Mouse (Mus musculus) C2C12 (cell line): ENCODE measurements around the gene Nde1. TPM values are rescaled to one million over a fixed set of nuclear protein-coding genes. Genes with fewer than 3 reads are reported as not detected.
"Not testable (repeated sequence)": the region's sequence is repeated elsewhere in the genome, so short reads cannot be mapped to it uniquely, and the experiment has no call there.

Experiments used
- H3K27me3 ChIP-seq: one replicate; pipeline ENCODE4 v1.6.1; 2011; ENCODE audit not compliant: control insufficient read depth, insufficient read depth, insufficient read length
- H3K36me3 ChIP-seq: one replicate; pipeline ENCODE4 v1.6.1; 2011; ENCODE audit not compliant: control insufficient read depth, insufficient read depth
- H3K4me3 ChIP-seq: one replicate; pipeline ENCODE4 v1.5.1; 2011; ENCODE audit warnings: mild to moderate bottlenecking, control low read depth; ENCODE audit not compliant: poor library complexity, insufficient read depth, severe bottlenecking
- H3K79me2 ChIP-seq: one replicate; pipeline ENCODE4 v1.6.1; 2011; ENCODE audit not compliant: control insufficient read depth, insufficient read depth
- H3K79me3 ChIP-seq: one replicate; pipeline ENCODE4 v1.6.1; 2011; ENCODE audit warnings: low read depth, control low read depth
- H3ac ChIP-seq: one replicate; pipeline ENCODE3; 2011; ENCODE audit warnings: low read depth; ENCODE audit not compliant: control insufficient read depth, insufficient read length
- CEBPB ChIP-seq: IDR thresholded peaks from one replicate; pipeline ENCODE4 v1.6.1; 2011; ENCODE audit warnings: low read depth, mild to moderate bottlenecking, control low read depth, moderate library complexity
- CTCF ChIP-seq: IDR thresholded peaks from one replicate; pipeline ENCODE4 v1.5.1; 2011; ENCODE audit not compliant: control insufficient read depth, insufficient read depth, insufficient read length
- FOSL1 ChIP-seq: IDR thresholded peaks from one replicate; pipeline ENCODE4 v1.8.0; 2011; ENCODE audit warnings: mild to moderate bottlenecking, low read length; ENCODE audit not compliant: poor library complexity, insufficient read depth, severe bottlenecking
- MAX ChIP-seq: IDR thresholded peaks from one replicate; pipeline ENCODE4 v1.6.1; 2011; ENCODE audit warnings: mild to moderate bottlenecking, control low read depth
- MYOD1 ChIP-seq: IDR thresholded peaks from one replicate; pipeline ENCODE4 v1.6.1; 2011; ENCODE audit warnings: low read depth; ENCODE audit not compliant: control insufficient read depth, insufficient read length
- MYOG ChIP-seq: IDR thresholded peaks from one replicate; pipeline ENCODE4 v1.6.1; 2011; ENCODE audit not compliant: control insufficient read depth, insufficient read length; ENCODE audit errors: extremely low read depth
- USF1 ChIP-seq: IDR thresholded peaks from one replicate; pipeline ENCODE4 v1.6.1; 2011; ENCODE audit warnings: low read depth, mild to moderate bottlenecking, control low read depth, moderate library complexity
- polyA plus RNA-seq: library from polyadenylated mRNA; unstranded; fragments of >200 nt; fragmentation: generic; extraction: Trizol; gene quantifications from one replicate; pipeline ENCODE4 v1.2.1, GENCODE M21; 2012; ENCODE audit warnings: missing spikeins

The Nde1 gene
- polyA plus RNA-seq, 1 experiment = 68.6 TPM

- TF ChIP-seq MYOG (no peak), CEBPB (no peak), MAX (no peak), CTCF (no peak), FOSL1 (no peak), MYOD1 (no peak), USF1 (no peak)
These were observed 28.1 kb upstream of the Nde1 start for GRCm38 (mm10) chr16:14135014-14135413.

GRCm38 (mm10) chr16:14137976-14138561 is 25.0 kb upstream of the Nde1 start:
- Histone ChIP-seq H3K79me2 (no peaks in the 10 kb centered on the region), H3ac (no peak overlapping the region), H3K27me3 (no peaks in the 10 kb centered on the region), H3K4me3 (no peak overlapping the region), H3K79me3 (no peaks in the 10 kb centered on the region), H3K36me3 (peaks cover 75% of the 10 kb centered on the region)
- TF ChIP-seq MYOD1 (no peak), CTCF (no peak), MAX (no peak), CEBPB (no peak), MYOG (no peak), USF1 (no peak), FOSL1 (no peak)

More at GRCm38 (mm10) chr16:14135014-14135413, 28.1 kb upstream of the Nde1 start:
- Histone ChIP-seq H3K27me3 (no peaks in the 10 kb centered on the region), H3K36me3 (peaks cover 73% of the 10 kb centered on the region), H3ac (no peak overlapping the region), H3K79me3 (no peaks in the 10 kb centered on the region), H3K4me3 (no peak overlapping the region), H3K79me2 (no peaks in the 10 kb centered on the region)

- H3K36me3 ChIP-seq = peaks cover 77% of the 10 kb centered on the region
- H3K27me3 ChIP-seq = no peaks in the 10 kb centered on the region
- H3ac ChIP-seq = no peak overlapping the region
- no peaks in the 10 kb centered on the region for H3K79me2 ChIP-seq
- H3K4me3 ChIP-seq = no peak overlapping the region
- TF ChIP-seq CEBPB (no peak), USF1 (no peak), MAX (no peak), MYOG (no peak), FOSL1 (no peak), MYOD1 (no peak), CTCF (no peak)
- H3K79me3 ChIP-seq = no peaks in the 10 kb centered on the region
These were observed 24.0 kb upstream of the Nde1 start for GRCm38 (mm10) chr16:14139106-14139505.

- Histone ChIP-seq H3K36me3 (peaks cover 78% of the 10 kb centered on the region), H3K79me2 (no peaks in the 10 kb centered on the region), H3K4me3 (no peak overlapping the region), H3K27me3 (no peaks in the 10 kb centered on the region), H3ac (no peak overlapping the region), H3K79me3 (no peaks in the 10 kb centered on the region)
- TF ChIP-seq MYOG = no peak
- no peak for TF ChIP-seq USF1
- TF ChIP-seq CTCF = no peak
- no peak for TF ChIP-seq MYOD1
- no peak for TF ChIP-seq FOSL1
- no peak for TF ChIP-seq CEBPB
- TF ChIP-seq MAX = no peak
These were observed 19.8 kb upstream of the Nde1 start for GRCm38 (mm10) chr16:14143298-14143697.

GRCm38 (mm10) chr16:14147712-14148111 is 15.4 kb upstream of the Nde1 start:
- Histone ChIP-seq H3K4me3 (no peak overlapping the region), H3K79me2 (no peaks in the 10 kb centered on the region), H3K79me3 (no peaks in the 10 kb centered on the region), H3K27me3 (no peaks in the 10 kb centered on the region), H3ac (no peak overlapping the region), H3K36me3 (peaks cover 63% of the 10 kb centered on the region)
- no peak for TF ChIP-seq MYOG
- TF ChIP-seq FOSL1 = no peak
- TF ChIP-seq MYOD1 = no peak
- TF ChIP-seq CEBPB = no peak
- TF ChIP-seq CTCF = no peak
- no peak for TF ChIP-seq MAX
- TF ChIP-seq USF1 = no peak

- TF ChIP-seq MAX = no peak
- TF ChIP-seq CEBPB = no peak
- no peak for TF ChIP-seq CTCF
- no peak for TF ChIP-seq MYOD1
- no peak for TF ChIP-seq MYOG
- no peak for TF ChIP-seq USF1
- Histone ChIP-seq H3ac (no peak overlapping the region), H3K27me3 (no peaks in the 10 kb centered on the region), H3K36me3 (peaks cover 40% of the 10 kb centered on the region), H3K79me3 (peaks cover 9% of the 10 kb centered on the region), H3K4me3 (no peak overlapping the region), H3K79me2 (peaks cover 24% of the 10 kb centered on the region)
These were observed 11.4 kb upstream of the Nde1 start for GRCm38 (mm10) chr16:14151718-14152117.

- H3K79me2 ChIP-seq = peaks cover 46% of the 10 kb centered on the region
- H3K36me3 ChIP-seq = peaks cover 23% of the 10 kb centered on the region
- not testable (repeated sequence) for H3ac ChIP-seq, H3K4me3 ChIP-seq, H3K27me3 ChIP-seq
- H3K79me3 ChIP-seq = peaks cover 28% of the 10 kb centered on the region
These were observed 7.4 kb upstream of the Nde1 start for GRCm38 (mm10) chr16:14155638-14156037.
